Mouse (Mus musculus) midbrain, embryonic 10.5 days (tissue): Measurements from ENCODE around the gene Hpse2. TPM values are rescaled to one million over a fixed set of nuclear protein-coding genes. Genes with fewer than 3 reads are reported as not detected.

Experiments
- DNase-seq: peaks from one replicate; pipeline ENCODE4 v3.0.0-alpha.2; 2017; ENCODE audit warnings: low spot score
- H3K27ac ChIP-seq: fragments of 300-500 bp; sonication (generic); replicated peaks from 2 replicates; pipeline ENCODE4 v1.5.1; 2016; ENCODE audit warnings: mild to moderate bottlenecking
- H3K27me3 ChIP-seq: fragments of 300-500 bp; sonication (generic); 2 replicates; pipeline ENCODE4 v1.6.1; 2016; ENCODE audit warnings: low read depth, mild to moderate bottlenecking; ENCODE audit not compliant: poor library complexity, severe bottlenecking
- H3K36me3 ChIP-seq: fragments of 300-500 bp; sonication (generic); 2 replicates; pipeline ENCODE4 v1.6.1; 2016; ENCODE audit warnings: mild to moderate bottlenecking, moderate library complexity
- H3K4me1 ChIP-seq: fragments of 300-500 bp; sonication (generic); 2 replicates; pipeline ENCODE4 v1.6.1; 2016
- H3K4me3 ChIP-seq: fragments of 300-500 bp; sonication (generic); 2 replicates; pipeline ENCODE4 v1.5.1; 2016; ENCODE audit warnings: mild to moderate bottlenecking, moderate library complexity
- H3K9me3 ChIP-seq: fragments of 300-500 bp; sonication (generic); replicated peaks from 2 replicates; pipeline ENCODE4 v1.6.1; 2016; ENCODE audit warnings: mild to moderate bottlenecking
- WGBS: fragments of 180-500 bp; shearing (Covaris S2); methylation state at CpG from one replicate; pipeline ENCODE4 v1.1.7; 2016; 5-methylcytosine and 5-hydroxymethylcytosine counted together
- polyA plus RNA-seq: library from polyadenylated mRNA; unstranded; fragments of >200 nt; fragmentation: Nextera tagmentation; extraction: Ambion mirVana; gene quantifications from 2 replicates; pipeline ENCODE4 v1.2.1, GENCODE M21; 2016

The Hpse2 gene
- polyA plus RNA-seq, 1 experiment from 2014 or later, result 0.39 TPM

GRCm38 (mm10) chr19:42863013-42863412, 525.1 kb downstream of the Hpse2 start:
- Histone ChIP-seq H3K27me3 (no peaks in the 10 kb centered on the region), H3K4me1 (0 out of 2 replicates have a peak, but pooled peaks cover 3% of the 10 kb centered on the region), H3K36me3 (no peaks in the 10 kb centered on the region), H3K9me3 (no peaks in the 10 kb centered on the region), H3K27ac (no peak overlapping the region), H3K4me3 (no peak overlapping the region)
- no peak for DNase-seq
- 66% methylated on average over 3 of the region's 3 CpGs for WGBS

GRCm38 (mm10) chr19:42857096-42857495, 531.1 kb downstream of the Hpse2 start:
- H3K27me3 ChIP-seq, result no peaks in the 10 kb centered on the region
- H3K4me1 ChIP-seq, result no peaks in the 10 kb centered on the region
- H3K36me3 ChIP-seq, result no peaks in the 10 kb centered on the region
- no peak overlapping the region for H3K27ac ChIP-seq
- H3K9me3 ChIP-seq, result no peaks in the 10 kb centered on the region
- H3K4me3 ChIP-seq, result no peak overlapping the region
- no peak for DNase-seq
- WGBS, result 91% methylated on average over 5 of the region's 5 CpGs

GRCm38 (mm10) chr19:42855649-42856048, 532.5 kb downstream of the Hpse2 start:
- no peaks in the 10 kb centered on the region for H3K4me1 ChIP-seq
- no peak overlapping the region for H3K4me3 ChIP-seq
- H3K9me3 ChIP-seq, result no peaks in the 10 kb centered on the region
- H3K36me3 ChIP-seq, result no peaks in the 10 kb centered on the region
- no peak overlapping the region for H3K27ac ChIP-seq
- no peak for DNase-seq
- H3K27me3 ChIP-seq, result no peaks in the 10 kb centered on the region
- 87% methylated on average over 4 of the region's 4 CpGs for WGBS

- no peaks in the 10 kb centered on the region for H3K4me1 ChIP-seq
- H3K36me3 ChIP-seq, result no peaks in the 10 kb centered on the region
- H3K9me3 ChIP-seq, result no peaks in the 10 kb centered on the region
- no peaks in the 10 kb centered on the region for H3K27me3 ChIP-seq
- no peak overlapping the region for H3K27ac ChIP-seq
- DNase-seq, result no peak
- no peak overlapping the region for H3K4me3 ChIP-seq
- WGBS, result 90% methylated on average over 5 of the region's 5 CpGs
Measured at GRCm38 (mm10) chr19:42850444-42850843, 537.7 kb downstream of the Hpse2 start.

- WGBS, result 89% methylated on average over 4 of the region's 4 CpGs
- H3K27ac ChIP-seq, result no peak overlapping the region
- DNase-seq, result no peak
- no peaks in the 10 kb centered on the region for H3K36me3 ChIP-seq
- H3K4me1 ChIP-seq, result no peaks in the 10 kb centered on the region
- no peaks in the 10 kb centered on the region for H3K27me3 ChIP-seq
- no peak overlapping the region for H3K4me3 ChIP-seq
- H3K9me3 ChIP-seq, result no peaks in the 10 kb centered on the region
Measured at GRCm38 (mm10) chr19:42839621-42840294, 548.4 kb downstream of the Hpse2 start.

GRCm38 (mm10) chr19:42839118-42839517, 549.0 kb downstream of the Hpse2 start:
- Histone ChIP-seq H3K4me1 (no peaks in the 10 kb centered on the region), H3K27ac (no peak overlapping the region), H3K4me3 (no peak overlapping the region), H3K9me3 (no peaks in the 10 kb centered on the region), H3K36me3 (no peaks in the 10 kb centered on the region), H3K27me3 (no peaks in the 10 kb centered on the region)
- 96% methylated on average over 2 of the region's 2 CpGs for WGBS
- DNase-seq, result no peak

- H3K9me3 ChIP-seq, result no peaks in the 10 kb centered on the region
- H3K4me3 ChIP-seq, result no peak overlapping the region
- DNase-seq, result no peak
- H3K27ac ChIP-seq, result no peak overlapping the region
- no peaks in the 10 kb centered on the region for H3K27me3 ChIP-seq
- no peaks in the 10 kb centered on the region for H3K4me1 ChIP-seq
- WGBS, result 77% methylated on average over 2 of the region's 2 CpGs
- H3K36me3 ChIP-seq, result no peaks in the 10 kb centered on the region
Measured at GRCm38 (mm10) chr19:42838271-42838670, 549.9 kb downstream of the Hpse2 start.

- 86% methylated on average over 10 of the region's 10 CpGs for WGBS
- no peaks in the 10 kb centered on the region for H3K36me3 ChIP-seq
Measured at GRCm38 (mm10) chr19:42837591-42837990, 550.6 kb downstream of the Hpse2 start.

GRCm38 (mm10) chr19:42833126-42833525, 555.0 kb downstream of the Hpse2 start:
- H3K27me3 ChIP-seq, result no peaks in the 10 kb centered on the region
- 92% methylated on average over 7 of the region's 7 CpGs for WGBS
- H3K4me3 ChIP-seq, result no peak overlapping the region
- H3K36me3 ChIP-seq, result no peaks in the 10 kb centered on the region
- no peaks in the 10 kb centered on the region for H3K4me1 ChIP-seq
- no peaks in the 10 kb centered on the region for H3K9me3 ChIP-seq
- no peak overlapping the region for H3K27ac ChIP-seq
- DNase-seq, result no peak

More at GRCm38 (mm10) chr19:42837591-42837990, 550.6 kb downstream of the Hpse2 start:
- Histone ChIP-seq H3K4me1 (no peaks in the 10 kb centered on the region), H3K4me3 (no peak overlapping the region), H3K27ac (no peak overlapping the region), H3K9me3 (no peaks in the 10 kb centered on the region), H3K27me3 (no peaks in the 10 kb centered on the region)
- no peak for DNase-seq

GRCm38 (mm10) chr19:42832251-42832650, 555.9 kb downstream of the Hpse2 start:
- no peak overlapping the region for H3K4me3 ChIP-seq
- no peak for DNase-seq
- H3K4me1 ChIP-seq, result no peaks in the 10 kb centered on the region
- H3K36me3 ChIP-seq, result no peaks in the 10 kb centered on the region
- H3K9me3 ChIP-seq, result no peaks in the 10 kb centered on the region
- H3K27ac ChIP-seq, result no peak overlapping the region
- H3K27me3 ChIP-seq, result no peaks in the 10 kb centered on the region
- 90% methylated on average over 2 of the region's 2 CpGs for WGBS

- 76% methylated on average over 4 of the region's 4 CpGs for WGBS
- Histone ChIP-seq H3K36me3 (no peaks in the 10 kb centered on the region), H3K9me3 (no peaks in the 10 kb centered on the region), H3K4me3 (no peak overlapping the region), H3K4me1 (no peaks in the 10 kb centered on the region), H3K27me3 (no peaks in the 10 kb centered on the region), H3K27ac (no peak overlapping the region)
- DNase-seq, result no peak
Measured at GRCm38 (mm10) chr19:42829196-42829595, 559.0 kb downstream of the Hpse2 start.

- no peak for DNase-seq
- H3K4me3 ChIP-seq, result no peak overlapping the region
- WGBS, result 92% methylated on average over 3 of the region's 3 CpGs
- H3K9me3 ChIP-seq, result no peaks in the 10 kb centered on the region
- no peaks in the 10 kb centered on the region for H3K27me3 ChIP-seq
- H3K36me3 ChIP-seq, result no peaks in the 10 kb centered on the region
- no peaks in the 10 kb centered on the region for H3K4me1 ChIP-seq
- H3K27ac ChIP-seq, result no peak overlapping the region
Measured at GRCm38 (mm10) chr19:42827843-42828242, 560.3 kb downstream of the Hpse2 start.

- no peaks in the 10 kb centered on the region for H3K27me3 ChIP-seq
- no peaks in the 10 kb centered on the region for H3K9me3 ChIP-seq
- DNase-seq, result no peak
- no peaks in the 10 kb centered on the region for H3K36me3 ChIP-seq
- H3K4me3 ChIP-seq, result no peak overlapping the region
- 89% methylated on average over 5 of the region's 5 CpGs for WGBS
- no peaks in the 10 kb centered on the region for H3K4me1 ChIP-seq
- no peak overlapping the region for H3K27ac ChIP-seq
Measured at GRCm38 (mm10) chr19:42820109-42820508, 568.0 kb downstream of the Hpse2 start.

- Histone ChIP-seq H3K27me3 (no peaks in the 10 kb centered on the region), H3K4me1 (no peaks in the 10 kb centered on the region), H3K4me3 (no peak overlapping the region), H3K9me3 (no peaks in the 10 kb centered on the region), H3K27ac (no peak overlapping the region), H3K36me3 (no peaks in the 10 kb centered on the region)
- DNase-seq, result no peak
- 79% methylated on average over 2 of the region's 2 CpGs for WGBS
Measured at GRCm38 (mm10) chr19:42817761-42818160, 570.4 kb downstream of the Hpse2 start.
